Mouse (Mus musculus) intestine, embryonic 14.5 days (tissue): ENCODE measurements at regions not wholly inside any gene's neighbourhood (a gene's known extent, or its start where the extent isn't known, plus 50 kb on each side); places are given as distances from the start of the nearest gene placed in this dataset.

Source experiments
- ATAC-seq: fragments of 200-750 bp; cut with Nextera tagmentation; replicated peaks from 2 replicates; pipeline ENCODE4 v1.8.0; 2017; ENCODE audit warnings: low read depth, moderate number of reproducible peaks, moderate TSS enrichment, moderate library complexity; ENCODE audit not compliant: low FRiP score, low TSS enrichment
- DNase-seq: peaks from one replicate; pipeline ENCODE4 v3.0.0-alpha.2; 2018; ENCODE audit warnings: low spot score
- H3K27ac ChIP-seq: fragments of 300-500 bp; sonication (generic); 2 replicates; pipeline ENCODE4 v1.5.1; 2014; ENCODE audit warnings: low read depth, mild to moderate bottlenecking, control low read depth
- H3K27me3 ChIP-seq: fragments of 300-500 bp; sonication (generic); replicated peaks from 2 replicates; pipeline ENCODE4 v1.6.1; 2014; ENCODE audit warnings: low read length, control low read depth; ENCODE audit not compliant: control insufficient read depth, insufficient read depth
- H3K36me3 ChIP-seq: fragments of 300-500 bp; sonication (generic); 2 replicates; pipeline ENCODE4 v1.6.1; 2014; ENCODE audit warnings: low read length, control low read depth; ENCODE audit not compliant: control insufficient read depth, insufficient read depth
- H3K4me1 ChIP-seq: fragments of 300-500 bp; sonication (generic); replicated peaks from 2 replicates; pipeline ENCODE4 v1.6.1; 2014; ENCODE audit warnings: low read length, control low read depth, mixed read lengths; ENCODE audit not compliant: control insufficient read depth, insufficient read depth
- H3K4me2 ChIP-seq: fragments of 300-500 bp; sonication (generic); 2 replicates; pipeline ENCODE4 v1.6.1; 2014; ENCODE audit warnings: low read length
- H3K4me3 ChIP-seq: fragments of 300-500 bp; sonication (generic); 2 replicates; pipeline ENCODE4 v1.5.1; 2014; ENCODE audit warnings: low read depth, low read length, control low read depth, mixed read lengths
- H3K9ac ChIP-seq: fragments of 300-500 bp; sonication (generic); 2 replicates; pipeline ENCODE4 v1.6.1; 2014; ENCODE audit warnings: mild to moderate bottlenecking, low read length
- H3K9me3 ChIP-seq: fragments of 300-500 bp; sonication (generic); 2 replicates; pipeline ENCODE4 v1.6.1; 2016; ENCODE audit warnings: low read length, control low read depth; ENCODE audit not compliant: control insufficient read depth
- WGBS: fragments of 180-500 bp; shearing (Covaris S2); extraction: QIAGEN DNeasy Blood & Tissue Kit; methylation state at CpG from one replicate; pipeline ENCODE4 v1.1.7; 2014; 5-methylcytosine and 5-hydroxymethylcytosine counted together

DNA sequence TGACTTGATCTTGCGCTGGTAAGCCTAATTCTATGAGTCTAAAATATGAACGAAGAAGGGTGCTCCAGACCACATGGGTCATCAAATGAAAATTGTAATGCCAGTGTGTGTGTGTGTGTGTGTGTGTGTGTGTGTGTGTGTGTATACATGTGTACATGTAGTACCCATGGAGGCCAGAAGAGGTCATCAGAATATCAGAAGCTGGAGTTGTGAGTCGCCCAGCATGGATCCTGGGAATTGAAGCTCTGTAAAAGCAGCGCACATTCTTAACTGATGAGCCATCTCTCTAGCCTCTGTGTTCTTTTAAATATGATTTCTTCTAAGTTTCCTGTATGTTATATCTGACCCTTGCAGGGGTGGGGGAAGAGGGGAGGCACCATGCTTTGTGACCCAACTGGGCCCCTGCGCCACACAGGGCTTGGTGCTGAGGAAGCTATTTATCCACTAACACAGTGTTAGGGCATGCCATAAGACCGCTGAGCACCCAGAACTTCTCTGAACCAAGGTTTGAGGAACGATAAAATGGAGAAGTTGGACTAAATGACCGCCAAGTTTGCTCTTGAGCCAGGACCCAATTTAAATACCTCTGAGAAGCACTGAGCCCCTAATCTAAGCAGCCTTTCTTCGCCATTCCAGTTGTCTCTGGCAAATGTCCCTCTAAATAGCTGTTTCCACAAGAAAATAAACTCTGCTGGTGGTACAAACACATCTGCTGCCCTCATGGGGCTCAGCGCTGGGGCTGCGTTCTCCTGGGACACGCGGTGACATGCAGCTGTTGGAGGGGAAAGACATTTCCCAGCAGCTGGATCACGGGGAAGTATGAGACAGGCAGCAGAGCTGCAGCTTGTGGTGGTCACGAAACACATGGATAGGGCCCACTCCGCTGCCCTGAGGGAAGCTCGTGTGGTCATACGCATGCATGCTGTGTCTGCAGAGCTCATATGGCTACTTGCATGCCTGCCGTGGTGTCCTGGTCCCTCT lies 59.6 kb upstream of the Otos start:
- H3K27ac ChIP-seq = peak overlapping the region; percentile 5; the same call in 1 of the 2 replicates
- ATAC-seq = no peak

DNA sequence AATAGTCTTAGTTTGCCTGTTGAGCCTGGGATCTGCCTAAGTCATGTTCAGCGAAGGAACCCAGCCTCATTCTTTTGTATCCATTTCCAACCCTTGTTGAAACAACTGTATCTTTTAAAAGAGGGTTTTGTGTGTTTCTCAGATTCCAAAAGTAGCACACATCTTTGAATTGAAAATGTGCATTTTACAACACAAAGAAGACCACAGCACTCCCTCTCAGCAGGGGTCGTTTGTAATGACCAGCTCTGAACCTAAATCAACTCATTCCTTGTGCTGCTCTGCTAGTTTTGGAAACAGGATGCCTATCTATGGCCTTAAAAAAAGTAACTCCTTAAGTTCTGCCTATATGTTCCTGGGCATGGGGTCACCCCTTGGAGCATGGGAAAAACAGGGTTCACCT lies 58.8 kb upstream of the Otos start:
- no peak for DNase-seq
- H3K36me3 ChIP-seq = no peaks in the 10 kb centered on the region
- no peak for ATAC-seq
- no peaks in the 10 kb centered on the region for H3K27me3 ChIP-seq
- no peaks in the 10 kb centered on the region for H3K9me3 ChIP-seq
- peak overlapping the region; percentile 5; the same call in 1 of the 2 replicates for H3K27ac ChIP-seq
- H3K9ac ChIP-seq = no peak overlapping the region
- H3K4me1 ChIP-seq = 0 out of 2 replicates have a peak, but pooled peaks cover 5% of the 10 kb centered on the region
- WGBS = 87% methylated on average over 2 of the region's 2 CpGs
- no peak overlapping the region for H3K4me2 ChIP-seq
- no peak overlapping the region for H3K4me3 ChIP-seq

More for the DNA sequence above, 59.6 kb upstream of the Otos start:
- H3K9me3 ChIP-seq = no peaks in the 10 kb centered on the region
- H3K36me3 ChIP-seq = no peaks in the 10 kb centered on the region
- H3K27me3 ChIP-seq = no peaks in the 10 kb centered on the region
- H3K4me1 ChIP-seq = 0 out of 2 replicates have a peak, but pooled peaks cover 5% of the 10 kb centered on the region
- H3K9ac ChIP-seq = no peak overlapping the region
- no peak for DNase-seq
- WGBS = 76% methylated on average over 19 of the region's 19 CpGs
- H3K4me2 ChIP-seq = no peak overlapping the region
- no peak overlapping the region for H3K4me3 ChIP-seq

DNA sequence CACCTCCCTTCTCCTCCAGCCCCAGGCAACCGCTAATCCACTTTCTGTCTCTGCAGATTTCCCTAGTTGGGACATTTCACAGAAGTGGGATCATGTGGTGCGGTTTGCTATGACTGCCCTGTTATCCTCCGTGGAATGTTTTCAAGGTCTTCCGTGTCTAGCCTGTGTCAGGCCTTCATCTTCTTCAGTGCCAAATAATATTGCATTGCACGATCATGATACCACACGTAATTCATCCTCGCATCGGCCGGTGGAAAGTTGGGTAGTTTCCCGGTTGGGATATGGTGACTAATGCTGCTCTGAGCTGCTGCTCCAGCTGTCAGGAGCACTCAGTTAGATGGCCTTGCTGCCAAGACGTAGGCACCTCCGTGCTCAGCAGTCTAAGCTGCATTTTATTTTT lies 55.3 kb upstream of the Otos start:
- H3K27me3 ChIP-seq = no peaks in the 10 kb centered on the region
- no peaks in the 10 kb centered on the region for H3K9me3 ChIP-seq
- no peak overlapping the region for H3K9ac ChIP-seq
- ATAC-seq (no peak), DNase-seq (no peak)
- no peak overlapping the region for H3K4me2 ChIP-seq
- WGBS = 80% methylated on average over 12 of the region's 12 CpGs
- H3K4me1 ChIP-seq = peaks cover 8% of the 10 kb centered on the region; the same call in 1 of the 2 replicates
- no peak overlapping the region for H3K27ac ChIP-seq
- H3K4me3 ChIP-seq = no peak overlapping the region
- H3K36me3 ChIP-seq = no peaks in the 10 kb centered on the region

DNA sequence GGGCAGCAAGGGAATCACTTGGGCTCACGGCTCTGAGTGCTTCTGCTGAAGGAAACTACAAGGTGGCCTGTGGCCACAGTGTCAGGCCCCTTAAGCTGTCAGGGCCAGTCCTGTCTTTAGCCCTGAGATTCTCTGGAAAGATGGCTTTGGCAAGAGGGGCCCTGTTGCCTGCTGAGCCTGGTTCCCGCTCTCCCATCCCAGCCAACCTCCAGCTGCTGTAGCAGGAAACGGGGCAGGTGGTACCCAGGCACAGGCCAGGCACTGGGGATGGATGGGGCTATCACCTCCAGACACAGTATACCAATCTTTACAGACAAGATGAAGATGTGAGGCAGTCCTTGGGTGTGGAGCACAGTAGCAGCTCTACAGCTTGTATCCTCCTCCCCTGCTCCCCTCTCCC lies 54.6 kb upstream of the Otos start:
- H3K36me3 ChIP-seq = no peaks in the 10 kb centered on the region
- H3K4me2 ChIP-seq = no peak overlapping the region
- H3K27me3 ChIP-seq = no peaks in the 10 kb centered on the region
- no peak for ATAC-seq
- H3K9ac ChIP-seq = no peak overlapping the region
- no peak for DNase-seq
- H3K27ac ChIP-seq = no peak overlapping the region
- no peak overlapping the region for H3K4me3 ChIP-seq
- no peaks in the 10 kb centered on the region for H3K9me3 ChIP-seq
- H3K4me1 ChIP-seq = peaks cover 6% of the 10 kb centered on the region; the same call in 1 of the 2 replicates
- 66% methylated on average over 3 of the region's 3 CpGs for WGBS

DNA sequence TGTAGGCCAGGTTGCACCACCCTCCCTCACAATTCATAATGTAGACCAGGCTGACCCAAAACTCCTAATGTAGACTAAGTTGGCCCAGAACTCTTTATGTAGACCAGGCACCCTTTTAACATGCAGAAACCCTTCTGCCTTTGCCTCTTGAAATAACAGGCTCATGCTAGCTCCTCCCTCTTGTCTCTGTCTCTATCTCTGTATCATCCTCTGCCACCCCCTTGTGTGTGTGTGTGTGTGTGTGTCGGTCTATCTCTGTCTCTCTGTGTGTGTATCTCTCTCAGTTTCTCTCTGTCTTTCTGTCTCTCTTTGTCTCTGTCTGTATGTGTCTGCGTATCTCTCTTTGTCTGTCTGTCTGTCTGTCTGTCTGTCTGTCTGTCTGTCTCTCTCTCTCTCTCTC lies 51.5 kb upstream of the Otos start:
- Histone ChIP-seq H3K4me1 (peaks cover 6% of the 10 kb centered on the region; the same call in 1 of the 2 replicates), H3K4me3 (no peak overlapping the region), H3K27me3 (no peaks in the 10 kb centered on the region), H3K9me3 (no peaks in the 10 kb centered on the region), H3K27ac (no peak overlapping the region), H3K9ac (no peak overlapping the region), H3K4me2 (no peak overlapping the region), H3K36me3 (no peaks in the 10 kb centered on the region)
- no peak for DNase-seq
- 90% methylated on average over 2 of the region's 2 CpGs for WGBS
- no peak for ATAC-seq

DNA sequence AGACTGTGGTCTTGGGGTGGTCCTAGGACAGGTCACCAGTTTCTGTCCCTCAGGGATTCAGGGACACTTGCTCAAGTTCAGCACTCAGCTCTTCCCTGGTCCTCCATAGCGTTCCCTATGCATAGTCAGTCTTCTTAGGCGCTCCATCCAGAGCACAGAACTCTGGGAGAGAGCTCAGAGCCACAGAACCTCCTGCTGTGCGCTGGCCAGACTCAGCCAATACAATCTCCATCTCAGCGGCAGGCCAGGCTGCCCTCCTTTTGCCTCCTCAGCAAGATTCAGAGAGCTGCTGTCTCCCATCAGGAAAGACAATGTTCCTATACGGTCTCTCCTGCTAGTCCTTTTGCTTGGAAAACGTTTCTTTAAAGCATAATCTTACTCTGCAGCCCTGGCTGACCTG lies 51.1 kb upstream of the Otos start:
- Histone ChIP-seq H3K27ac (no peak overlapping the region), H3K4me3 (no peak overlapping the region), H3K9ac (no peak overlapping the region), H3K27me3 (no peaks in the 10 kb centered on the region), H3K4me2 (no peak overlapping the region), H3K36me3 (no peaks in the 10 kb centered on the region), H3K4me1 (peaks cover 6% of the 10 kb centered on the region; the same call in 1 of the 2 replicates), H3K9me3 (no peaks in the 10 kb centered on the region)
- WGBS = 23% methylated on average over 6 of the region's 6 CpGs
- ATAC-seq (no peak), DNase-seq (no peak)

DNA sequence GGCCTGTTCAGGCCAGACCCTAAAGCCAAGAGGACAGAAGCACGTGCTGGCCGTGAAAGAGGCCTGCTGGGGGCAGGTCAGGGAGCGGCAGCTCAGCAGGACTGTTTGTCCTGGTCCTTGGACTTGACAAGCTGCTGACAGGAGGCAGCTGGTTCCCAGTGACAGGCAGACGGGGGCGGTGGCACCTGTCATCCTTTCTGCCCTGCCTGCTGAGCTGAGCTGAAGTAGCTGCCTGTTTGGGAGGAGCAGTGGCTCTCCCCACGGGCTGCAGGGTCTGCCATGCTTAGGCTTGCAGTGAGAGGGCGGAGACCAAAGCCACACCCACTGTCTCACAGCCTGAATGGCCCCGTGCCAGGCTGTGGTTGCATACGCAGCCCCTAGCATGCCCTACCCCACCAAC lies 50.4 kb upstream of the Otos start:
- Histone ChIP-seq H3K36me3 (no peaks in the 10 kb centered on the region), H3K4me2 (no peak overlapping the region), H3K9ac (no peak overlapping the region), H3K9me3 (no peaks in the 10 kb centered on the region), H3K4me1 (peaks cover 6% of the 10 kb centered on the region; the same call in 1 of the 2 replicates), H3K27me3 (no peaks in the 10 kb centered on the region), H3K27ac (no peak overlapping the region), H3K4me3 (no peak overlapping the region)
- peak; percentile 67 for DNase-seq
- WGBS = 7% methylated on average over 9 of the region's 9 CpGs
- ATAC-seq = 0 out of 2 replicates have a peak, but pooled peaks have one; percentile 29

DNA sequence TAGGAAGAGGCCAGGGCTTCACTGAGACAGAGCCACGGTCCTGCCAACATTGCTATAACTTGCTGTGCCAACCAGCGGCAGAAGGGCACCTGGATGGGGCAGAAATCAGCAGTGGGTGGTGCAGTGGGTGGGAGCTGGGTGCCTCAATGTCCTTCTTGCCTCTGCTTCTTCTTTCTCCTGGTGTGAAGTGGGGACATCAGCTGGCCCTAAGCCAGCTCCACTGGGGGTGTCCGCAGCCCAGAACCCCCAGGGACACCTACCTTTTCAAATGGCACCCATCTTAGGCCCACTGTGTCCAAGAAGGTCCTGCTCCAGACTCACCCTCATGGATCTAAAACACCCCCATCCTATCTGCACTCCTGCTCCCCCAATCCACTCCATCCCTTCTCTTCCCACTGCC lies 49.9 kb upstream of the Otos start:
- WGBS = 90% methylated on average over 3 of the region's 3 CpGs
- no peak for DNase-seq
- Histone ChIP-seq H3K36me3 (no peaks in the 10 kb centered on the region), H3K4me1 (peaks cover 6% of the 10 kb centered on the region; the same call in 1 of the 2 replicates), H3K4me2 (no peak overlapping the region), H3K9me3 (no peaks in the 10 kb centered on the region), H3K27me3 (no peaks in the 10 kb centered on the region), H3K9ac (no peak overlapping the region), H3K27ac (no peak overlapping the region), H3K4me3 (no peak overlapping the region)
- no peak for ATAC-seq
